Mouse (Mus musculus) MEL (cell line): ENCODE results near the gene Traf3ip2. TPM values are rescaled to one million over a fixed set of nuclear protein-coding genes. Genes with fewer than 3 reads are reported as not detected.

ENCODE experiments used
- DNase-seq: peaks from one replicate; pipeline ENCODE4 v3.0.0; 2011; ENCODE audit warnings: low read depth, low spot score
- H3K27ac ChIP-seq: 2 replicates; pipeline ENCODE4 v1.5.1; 2012; ENCODE audit warnings: low read depth, mild to moderate bottlenecking, control low read depth, low read length, moderate library complexity; ENCODE audit not compliant: control insufficient read depth
- H3K27me3 ChIP-seq, 2 experiments: fragments of 150-350 bp in 1 of 2; sonication (generic) in 1 of 2; 2 replicates each; pipeline ENCODE4 v1.6.1; 2012; ENCODE audit warnings: low read length in 2 of 2, mild to moderate bottlenecking in 2 of 2, improper control_type of control experiment in 1 of 2, moderate library complexity in 1 of 2; ENCODE audit not compliant: insufficient read depth in 2 of 2, control insufficient read depth in 1 of 2
- H3K36me3 ChIP-seq, 2 experiments: 2 replicates each; pipeline ENCODE4 v1.6.1; 2012 to 2014; ENCODE audit warnings: low read length in 2 of 2, improper control_type of control experiment in 1 of 2, inconsistent platforms in 1 of 2, mild to moderate bottlenecking in 1 of 2; ENCODE audit not compliant: insufficient read depth in 2 of 2, control insufficient read depth in 1 of 2
- H3K4me1 ChIP-seq, 2 experiments: fragments of 150-350 bp in 1 of 2; sonication (generic) in 1 of 2; 2 replicates each; pipeline ENCODE4 v1.6.1; 2012; ENCODE audit warnings: low read length in 2 of 2, improper control_type of control experiment in 1 of 2, mild to moderate bottlenecking in 1 of 2; ENCODE audit not compliant: insufficient read depth in 2 of 2, control insufficient read depth in 1 of 2
- H3K4me3 ChIP-seq, 2 experiments: fragments of 150-350 bp in 1 of 2; sonication (generic) in 1 of 2; 2 replicates each; pipeline ENCODE4 v1.5.1; 2012; ENCODE audit warnings: low read depth in 2 of 2, low read length in 2 of 2, mild to moderate bottlenecking in 2 of 2, moderate library complexity in 2 of 2, control low read depth in 1 of 2, improper control_type of control experiment in 1 of 2; ENCODE audit not compliant: control insufficient read depth in 1 of 2, insufficient read depth in 1 of 2
- H3K79me2 ChIP-seq: 2 replicates; pipeline ENCODE4 v1.6.1; 2012; ENCODE audit warnings: mild to moderate bottlenecking, low read length, moderate library complexity; ENCODE audit not compliant: control insufficient read depth, poor library complexity, insufficient read depth
- H3K9ac ChIP-seq: 2 replicates; pipeline ENCODE4 v1.6.1; 2012; ENCODE audit warnings: low read depth, mild to moderate bottlenecking, control low read depth, low read length, moderate library complexity; ENCODE audit not compliant: control insufficient read depth, poor library complexity, severe bottlenecking
- H3K9me3 ChIP-seq: fragments of 150-350 bp; sonication (generic); replicated peaks from 2 replicates; pipeline ENCODE4 v1.6.1; 2012; ENCODE audit warnings: mild to moderate bottlenecking, low read length, improper control_type of control experiment, moderate library complexity; ENCODE audit not compliant: insufficient read depth
- CHD1 ChIP-seq: IDR thresholded peaks from 2 replicates; pipeline ENCODE4 v1.6.1; 2012; ENCODE audit warnings: low read depth, mild to moderate bottlenecking, inconsistent platforms, low read length, improper control_type of control experiment
- CHD2 ChIP-seq: IDR thresholded peaks from 2 replicates; pipeline ENCODE4 v1.6.1; 2011; ENCODE audit warnings: low read length, improper control_type of control experiment
- E2F4 ChIP-seq: IDR thresholded peaks from 2 replicates; pipeline ENCODE4 v1.6.1; 2011; ENCODE audit warnings: low read depth, low read length, improper control_type of control experiment, borderline replicate concordance
- EP300 ChIP-seq, 2 experiments: IDR thresholded peaks; 2 replicates each; pipeline ENCODE4 v1.6.1; 2011; ENCODE audit warnings: improper control_type of control experiment in 2 of 2, low read length in 2 of 2, low read depth in 1 of 2, mild to moderate bottlenecking in 1 of 2
- GATA1 ChIP-seq: IDR thresholded peaks from 2 replicates; pipeline ENCODE4 v1.6.1; 2011; ENCODE audit warnings: low read depth, low read length, improper control_type of control experiment
- HCFC1 ChIP-seq: IDR thresholded peaks from 2 replicates; pipeline ENCODE4 v1.6.1; 2012; ENCODE audit warnings: low read depth, mild to moderate bottlenecking, inconsistent platforms, low read length, improper control_type of control experiment, moderate library complexity
- JUND ChIP-seq: IDR thresholded peaks from 2 replicates; pipeline ENCODE4 v1.6.1; 2011; ENCODE audit warnings: low read depth, mild to moderate bottlenecking, improper control_type of control experiment, low read length
- MAX ChIP-seq: IDR thresholded peaks from 2 replicates; pipeline ENCODE4 v1.6.1; 2011; ENCODE audit warnings: low read length, improper control_type of control experiment
- MEF2A ChIP-seq: IDR thresholded peaks from 2 replicates; pipeline ENCODE4 v1.6.1; 2014; ENCODE audit warnings: low read depth, mild to moderate bottlenecking, inconsistent platforms, low read length, improper control_type of control experiment; ENCODE audit not compliant: poor library complexity, insufficient replicate concordance, severe bottlenecking; ENCODE audit errors: extremely low read depth
- MXI1 ChIP-seq: IDR thresholded peaks from 2 replicates; pipeline ENCODE4 v1.6.1; 2011; ENCODE audit warnings: mild to moderate bottlenecking, low read depth, low read length, improper control_type of control experiment
- MYB ChIP-seq: IDR thresholded peaks from 2 replicates; pipeline ENCODE4 v1.6.1; 2011; ENCODE audit warnings: mild to moderate bottlenecking, low read depth, low read length, improper control_type of control experiment
- MYC ChIP-seq: IDR thresholded peaks from 2 replicates; pipeline ENCODE4 v1.6.1; 2011; ENCODE audit warnings: low read depth, mild to moderate bottlenecking, low read length, improper control_type of control experiment, moderate library complexity
- NRF1 ChIP-seq: IDR thresholded peaks from 2 replicates; pipeline ENCODE4 v1.6.1; 2014; ENCODE audit warnings: low read depth, mild to moderate bottlenecking, inconsistent platforms, low read length, improper control_type of control experiment, moderate library complexity; ENCODE audit not compliant: poor library complexity, insufficient read depth, severe bottlenecking
- POLR2A ChIP-seq, 2 experiments: IDR thresholded peaks; 2 replicates each; pipeline ENCODE4 v1.6.1; 2011 to 2012; ENCODE audit warnings: low read length in 2 of 2, mild to moderate bottlenecking in 2 of 2, control low read depth in 1 of 2, improper control_type of control experiment in 1 of 2, low read depth in 1 of 2, moderate library complexity in 1 of 2; ENCODE audit not compliant: control insufficient read depth in 1 of 2, insufficient read depth in 1 of 2, poor library complexity in 1 of 2
- POLR2AphosphoS2 ChIP-seq: IDR thresholded peaks from 2 replicates; pipeline ENCODE4 v1.6.1; 2011; ENCODE audit warnings: low read length, improper control_type of control experiment
- POLR2AphosphoS5 ChIP-seq: IDR thresholded peaks from 2 replicates; pipeline ENCODE4 v1.6.1; 2012; ENCODE audit warnings: low read depth, borderline replicate concordance, mild to moderate bottlenecking, inconsistent platforms, low read length, moderate library complexity, mixed read lengths
- RAD21 ChIP-seq: IDR thresholded peaks from 2 replicates; pipeline ENCODE4 v1.6.1; 2011; ENCODE audit warnings: mild to moderate bottlenecking, low read depth, low read length, improper control_type of control experiment
- TAL1 ChIP-seq: IDR thresholded peaks from 2 replicates; pipeline ENCODE4 v1.6.1; 2012; ENCODE audit warnings: mild to moderate bottlenecking, inconsistent platforms, low read length, moderate library complexity, mixed read lengths
- TCF12 ChIP-seq: IDR thresholded peaks from 2 replicates; pipeline ENCODE4 v1.6.1; 2014; ENCODE audit warnings: low read depth, mild to moderate bottlenecking, inconsistent platforms, low read length, improper control_type of control experiment, moderate library complexity
- UBTF ChIP-seq: IDR thresholded peaks from 2 replicates; pipeline ENCODE4 v1.6.1; 2012; ENCODE audit warnings: low read depth, mild to moderate bottlenecking, inconsistent platforms, low read length, improper control_type of control experiment, moderate library complexity, borderline replicate concordance; ENCODE audit not compliant: insufficient read depth
- USF1 ChIP-seq: IDR thresholded peaks from 2 replicates; pipeline ENCODE4 v1.6.1; 2014; ENCODE audit warnings: low read depth, mild to moderate bottlenecking, inconsistent platforms, low read length, improper control_type of control experiment, moderate library complexity
- ZC3H11A ChIP-seq: IDR thresholded peaks from 2 replicates; pipeline ENCODE4 v1.6.1; 2012; ENCODE audit warnings: low read depth, mild to moderate bottlenecking, inconsistent platforms, low read length, improper control_type of control experiment
- ZKSCAN1 ChIP-seq: IDR thresholded peaks from 2 replicates; pipeline ENCODE4 v1.6.1; 2012; ENCODE audit warnings: low read depth, mild to moderate bottlenecking, inconsistent platforms, low read length, improper control_type of control experiment, moderate library complexity
- ZMIZ1 ChIP-seq: IDR thresholded peaks from 2 replicates; pipeline ENCODE4 v1.6.1; 2012; ENCODE audit warnings: low read depth, mild to moderate bottlenecking, inconsistent platforms, low read length, improper control_type of control experiment, moderate library complexity
- ZNF384 ChIP-seq: IDR thresholded peaks from 2 replicates; pipeline ENCODE4 v1.6.1; 2012; ENCODE audit warnings: low read depth, mild to moderate bottlenecking, inconsistent platforms, low read length, improper control_type of control experiment
- polyA plus RNA-seq, 2 experiments: library from polyadenylated mRNA; stranded (reverse) in 1 of 2; unstranded in 1 of 2; fragments of >175 nt in 1 of 2; fragments of >200 nt in 1 of 2; gene quantifications; 2 replicates each; pipeline versions ENCODE4 v1.2.1 to v1.2.4; 2012; ENCODE audit warnings: low replicate concordance in 2 of 2, low read depth in 1 of 2; ENCODE audit not compliant: insufficient read length in 2 of 2, insufficient read depth in 1 of 2, missing spikeins in 1 of 2
- total RNA-seq: library from RNA; depleted of rRNA; stranded (reverse); fragments of 300-350 nt; gene quantifications from 2 replicates; pipeline ENCODE4 v1.2.3, GENCODE M21; 2012

The Traf3ip2 gene
- total and polyA plus RNA-seq, 3 experiments: 1.3 to 3.0 TPM; not detected in 1

DNA sequence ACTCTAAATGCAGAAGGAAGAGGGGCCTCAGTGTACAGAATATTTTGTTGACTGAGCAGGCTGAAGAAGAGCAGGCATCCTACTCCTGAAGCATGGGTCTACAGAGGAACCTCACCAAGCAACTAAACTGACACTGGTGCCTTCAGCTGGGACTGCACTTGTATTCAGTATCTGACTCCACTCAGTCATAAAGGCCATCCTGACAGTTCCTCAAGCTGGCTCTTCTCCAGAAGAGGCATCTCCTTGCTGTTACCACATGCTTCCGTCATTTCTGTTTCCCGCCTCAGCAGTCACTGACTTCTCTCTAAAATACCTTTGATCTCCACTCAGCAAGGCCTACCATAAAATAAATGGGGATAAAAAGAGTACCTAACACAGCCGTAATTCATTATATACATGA lies 75.1 kb downstream of the Traf3ip2 start:
- Histone ChIP-seq H3K27ac (no peak overlapping the region), H3K9me3 (no peaks in the 10 kb centered on the region), H3K36me3 (peaks cover 0 to 8% of the 10 kb centered on the region in 2 experiments; a peak in 2 of 4 replicates), H3K4me3 (no peak overlapping the region), H3K9ac (no peak overlapping the region), H3K4me1 (peaks cover 7 to 10% of the 10 kb centered on the region in 2 experiments), H3K79me2 (no peaks in the 10 kb centered on the region), H3K27me3 (no peaks in the 10 kb centered on the region)
- TF ChIP-seq ZKSCAN1: no peak
- no peak for TF ChIP-seq TCF12
- no peak for TF ChIP-seq POLR2AphosphoS2
- TF ChIP-seq GATA1: no peak
- TF ChIP-seq MYC: no peak
- no peak for TF ChIP-seq HCFC1
- no peak for TF ChIP-seq POLR2A (IDR thresholded peaks at IDR 0.05; ENCODE audit: control insufficient read depth in 1 of 2, insufficient read depth in 1 of 2, low read depth in 1 of 2, low read length in 2 of 2, poor library complexity in 1 of 2)
- TF ChIP-seq CHD1: no peak
- TF ChIP-seq NRF1: no peak
- no peak for TF ChIP-seq E2F4
- no peak for TF ChIP-seq ZC3H11A
- no peak for TF ChIP-seq EP300 (IDR thresholded peaks at IDR 0.05; ENCODE audit: low read depth in 1 of 2, low read length in 2 of 2)
- no peak for TF ChIP-seq MXI1
- no peak for TF ChIP-seq JUND
- TF ChIP-seq UBTF: no peak
- TF ChIP-seq MEF2A: no peak
- TF ChIP-seq ZMIZ1: no peak
- TF ChIP-seq RAD21: no peak
- no peak for TF ChIP-seq ZNF384
- no peak for TF ChIP-seq POLR2AphosphoS5
- DNase-seq: no peak

DNA sequence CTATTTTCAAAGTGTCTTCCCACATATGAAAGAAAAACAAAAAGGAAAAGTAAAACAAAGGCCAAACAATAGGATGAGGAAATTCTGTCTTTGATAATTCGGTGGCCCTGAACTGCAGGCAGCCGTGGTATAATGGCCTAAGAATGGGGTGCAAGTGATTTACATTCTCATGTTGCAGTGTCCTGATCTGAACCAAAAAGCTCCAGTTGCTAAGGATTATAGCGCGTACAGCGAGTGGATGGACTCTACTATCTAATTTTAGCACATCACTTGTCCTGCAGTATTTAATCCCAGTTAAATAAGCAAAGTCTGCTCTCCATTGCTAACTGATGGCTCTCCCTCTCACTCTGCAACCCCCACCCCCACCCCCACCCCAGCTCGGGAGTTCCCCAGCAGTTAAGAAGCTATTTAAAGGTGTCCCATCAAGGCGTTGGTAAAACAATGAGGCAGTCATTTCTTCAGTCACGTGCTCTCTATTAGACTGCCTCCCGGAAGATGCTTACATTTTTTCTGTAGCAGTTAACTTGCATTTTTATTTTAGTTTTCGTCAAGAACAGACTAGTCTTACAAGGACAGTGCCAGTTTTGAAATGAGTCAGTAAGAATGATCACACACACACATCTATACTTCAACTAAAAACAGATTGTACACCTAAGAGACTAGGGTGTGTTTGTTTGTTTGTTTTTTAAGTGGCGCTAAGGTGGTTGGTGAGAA lies 78.8 kb downstream of the Traf3ip2 start:
- DNase-seq: no peak
- Histone ChIP-seq H3K27ac (no peak overlapping the region), H3K27me3 (no peaks in the 10 kb centered on the region), H3K36me3 (no peaks in the 10 kb centered on the region), H3K9me3 (no peaks in the 10 kb centered on the region), H3K9ac (no peak overlapping the region), H3K79me2 (no peaks in the 10 kb centered on the region), H3K4me1 (no peaks in the 10 kb centered on the region; a peak in 1 of 4 replicates), H3K4me3 (no peak overlapping the region)
- TF ChIP-seq USF1 (no peak), UBTF (no peak), MYB (no peak), NRF1 (no peak), MAX (no peak), MEF2A (no peak), CHD2 (no peak), HCFC1 (no peak), ZC3H11A (no peak), TAL1 (no peak)
